Mouse (Mus musculus) stomach, postnatal 0 days (tissue): ENCODE measurements around the gene Pkd1.

Experiments used
- CTCF ChIP-seq: IDR thresholded peaks from 2 replicates; pipeline ENCODE4 v1.5.1; 2016; ENCODE audit warnings: antibody characterized with exemption, low read depth, mild to moderate bottlenecking, moderate library complexity
- EP300 ChIP-seq: optimal IDR thresholded peaks from 2 replicates; pipeline ENCODE3; 2016; ENCODE audit warnings: antibody characterized with exemption

DNA sequence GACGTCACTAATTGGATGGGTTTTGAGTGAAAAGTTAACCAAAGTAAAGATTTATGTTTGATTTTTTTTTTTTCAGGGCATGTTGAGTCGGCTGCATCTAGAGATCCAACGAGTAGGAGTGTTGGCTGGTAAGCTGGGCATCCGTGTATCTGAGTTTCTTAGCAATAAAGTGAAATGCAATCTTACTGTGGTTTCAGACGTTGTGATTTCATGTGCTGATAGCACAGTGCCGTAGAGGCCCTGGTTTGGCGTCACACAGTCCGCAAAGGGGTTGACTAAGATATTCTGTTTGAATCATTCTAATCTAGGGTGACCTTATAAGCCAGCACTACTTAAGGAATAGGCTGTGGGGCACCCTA lies 21.1 kb upstream of the Pkd1 start:
- no peak for TF ChIP-seq CTCF
- no peak for TF ChIP-seq EP300
